Mouse (Mus musculus) neural tube, embryonic 14.5 days (tissue): ENCODE results near the gene Cadm4. TPM values are rescaled to one million over a fixed set of nuclear protein-coding genes. Genes with fewer than 3 reads are reported as not detected.

ENCODE experiments used
- ATAC-seq: fragments of 200-750 bp; cut with Nextera tagmentation; 2 replicates; pipeline ENCODE4 v1.8.0; 2017; ENCODE audit warnings: low read depth, mild to moderate bottlenecking, moderate TSS enrichment, moderate library complexity
- H3K27ac ChIP-seq: fragments of 300-500 bp; sonication (generic); 2 replicates; pipeline ENCODE4 v1.5.1; 2014; ENCODE audit warnings: low read depth, mild to moderate bottlenecking, control low read depth, low read length, moderate library complexity, mixed read lengths
- H3K27me3 ChIP-seq: fragments of 300-500 bp; sonication (generic); 2 replicates; pipeline ENCODE4 v1.6.1; 2014; ENCODE audit warnings: low read length; ENCODE audit not compliant: control insufficient read depth, insufficient read depth
- H3K36me3 ChIP-seq: fragments of 300-500 bp; sonication (generic); 2 replicates; pipeline ENCODE4 v1.6.1; 2014; ENCODE audit warnings: low read length, mixed read lengths; ENCODE audit not compliant: control insufficient read depth, insufficient read depth
- H3K4me1 ChIP-seq: fragments of 300-500 bp; sonication (generic); 2 replicates; pipeline ENCODE4 v1.6.1; 2014; ENCODE audit warnings: low read length; ENCODE audit not compliant: control insufficient read depth, insufficient read depth
- H3K4me2 ChIP-seq: fragments of 300-500 bp; sonication (generic); 2 replicates; pipeline ENCODE4 v1.6.1; 2014; ENCODE audit warnings: mild to moderate bottlenecking, low read depth, low read length, control low read depth
- H3K4me3 ChIP-seq: fragments of 300-500 bp; sonication (generic); 2 replicates; pipeline ENCODE4 v1.5.1; 2014; ENCODE audit warnings: low read depth, low read length, control low read depth, mixed read lengths
- H3K9ac ChIP-seq: fragments of 300-500 bp; sonication (generic); replicated peaks from 2 replicates; pipeline ENCODE4 v1.6.1; 2014; ENCODE audit warnings: low read depth, mild to moderate bottlenecking, control low read depth, low read length, mixed read lengths
- H3K9me3 ChIP-seq: fragments of 300-500 bp; sonication (generic); 2 replicates; pipeline ENCODE4 v1.6.1; 2016; ENCODE audit warnings: low read length; ENCODE audit not compliant: control insufficient read depth
- WGBS: fragments of 180-500 bp; shearing (Covaris S2); extraction: QIAGEN DNeasy Blood & Tissue Kit; methylation state at CpG from one replicate; pipeline ENCODE4 v1.1.7; 2014; 5-methylcytosine and 5-hydroxymethylcytosine counted together
- polyA plus RNA-seq: library from polyadenylated mRNA; unstranded; fragments of >200 nt; fragmentation: Nextera tagmentation; extraction: Ambion mirVana; gene quantifications from 2 replicates; pipeline ENCODE4 v1.2.1, GENCODE M21; 2014

The Cadm4 gene
- polyA plus RNA-seq, 1 experiment from 2014 or later: 22.6 TPM

DNA sequence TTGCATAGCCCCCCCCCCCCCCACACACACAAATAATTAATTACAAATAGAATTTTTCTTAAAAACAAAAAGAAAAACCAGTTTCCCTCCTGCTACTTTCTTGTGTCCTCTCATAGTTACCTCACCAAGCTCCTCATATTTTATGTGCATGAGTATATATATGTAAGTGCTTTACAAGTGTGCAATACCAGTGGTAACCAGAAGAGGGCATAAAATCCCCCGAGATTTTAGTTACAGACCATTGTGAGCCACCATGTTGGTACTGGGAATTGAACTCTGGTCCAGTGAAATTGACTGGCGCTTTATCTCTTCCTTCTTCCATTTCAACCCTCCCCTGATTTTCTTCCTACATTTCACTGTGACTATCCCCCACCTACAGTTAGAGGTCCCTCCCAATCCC lies 62.7 kb downstream of the Cadm4 start:
- H3K9ac ChIP-seq: no peak overlapping the region
- H3K27ac ChIP-seq: no peak overlapping the region
- WGBS: 90% methylated on average over 2 of the region's 2 CpGs
- ATAC-seq: no peak
- H3K4me1 ChIP-seq: peaks cover 8% of the 10 kb centered on the region; the same call in 1 of the 2 replicates
- no peak overlapping the region for H3K4me3 ChIP-seq
- H3K36me3 ChIP-seq: no peaks in the 10 kb centered on the region
- H3K4me2 ChIP-seq: no peak overlapping the region
- H3K9me3 ChIP-seq: no peaks in the 10 kb centered on the region
- H3K27me3 ChIP-seq: no peaks in the 10 kb centered on the region

DNA sequence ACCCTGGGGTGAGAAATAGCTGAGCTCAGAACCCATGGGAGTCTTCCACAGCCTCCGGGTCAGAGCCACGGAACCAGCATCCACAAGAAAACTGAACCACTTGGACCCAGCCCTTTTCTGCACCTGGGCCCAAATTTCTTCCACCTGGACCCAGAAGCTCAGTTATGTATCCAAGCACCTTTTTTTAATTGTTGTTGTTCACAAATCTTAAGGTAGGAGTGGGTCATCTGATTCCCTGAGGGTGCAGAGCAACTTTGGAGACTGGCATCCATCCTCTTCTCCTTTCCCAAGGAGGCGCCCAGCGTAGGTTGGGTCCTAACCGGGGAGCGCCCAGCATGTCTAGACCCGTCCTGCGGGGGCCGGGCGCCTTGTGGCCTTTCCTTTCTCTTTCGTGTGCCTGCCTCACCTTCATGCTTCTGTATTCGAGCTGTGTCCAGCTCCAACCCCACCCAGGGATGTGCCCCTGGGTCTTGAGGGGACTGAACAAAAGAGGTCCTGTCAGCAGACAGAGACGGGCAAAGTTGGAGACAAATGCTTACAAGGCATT lies 64.3 kb downstream of the Cadm4 start, which contains the start of the genes Pinlyp and Xrcc1:
Gene Pinlyp (minus strand): TSS at position 51 of the 547 bp plus-strand sequence.
Gene Xrcc1 (plus strand): TSS at position 222 of the 547 bp plus-strand sequence.
- no peaks in the 10 kb centered on the region for H3K9me3 ChIP-seq
- H3K27me3 ChIP-seq: no peaks in the 10 kb centered on the region
- H3K4me1 ChIP-seq: peaks cover 8% of the 10 kb centered on the region; the same call in 1 of the 2 replicates
- H3K4me3 ChIP-seq: peak within 1 kb of the TSS; percentile 78
- H3K9ac ChIP-seq: peak within 1 kb of the TSS; percentile 79
- ATAC-seq: peak; percentile 20
- 32% methylated on average over 13 of the region's 13 CpGs for WGBS
- peak within 1 kb of the TSS; percentile 61 for H3K4me2 ChIP-seq
- H3K36me3 ChIP-seq: no peaks in the 10 kb centered on the region
- H3K27ac ChIP-seq: peak within 1 kb of the TSS; percentile 62

- Histone ChIP-seq H3K27ac (peak overlapping the region; percentile 62), H3K36me3 (no peaks in the 10 kb centered on the region), H3K27me3 (no peaks in the 10 kb centered on the region), H3K4me2 (peak overlapping the region; percentile 61), H3K9me3 (no peaks in the 10 kb centered on the region), H3K4me3 (peak overlapping the region; percentile 78), H3K4me1 (peaks cover 8% of the 10 kb centered on the region; the same call in 1 of the 2 replicates), H3K9ac (peak overlapping the region; percentile 79)
- WGBS: under 1% methylated on average over 57 of the region's 57 CpGs
- peak; percentile 97 for ATAC-seq
Observed at GRCm38 (mm10) chr7:24546634-24547389, 65.0 kb downstream of the Cadm4 start.

- H3K4me3 ChIP-seq: peak overlapping the region; percentile 78
- no peak for ATAC-seq
Observed at GRCm38 (mm10) chr7:24547534-24548036, 65.8 kb downstream of the Cadm4 start.

GRCm38 (mm10) chr7:24551985-24552759 lies 70.3 kb downstream of the Cadm4 start:
- H3K36me3 ChIP-seq: peaks cover 4% of the 10 kb centered on the region; the same call in 1 of the 2 replicates
- no peak overlapping the region for H3K4me3 ChIP-seq
- H3K27me3 ChIP-seq: no peaks in the 10 kb centered on the region
- H3K9ac ChIP-seq: no peak overlapping the region
- peaks cover 5% of the 10 kb centered on the region; the same call in 1 of the 2 replicates for H3K4me1 ChIP-seq
- no peak overlapping the region for H3K27ac ChIP-seq
- H3K9me3 ChIP-seq: no peaks in the 10 kb centered on the region
- ATAC-seq: no peak
- no peak overlapping the region for H3K4me2 ChIP-seq
- WGBS: 85% methylated on average over 12 of the region's 12 CpGs

More at GRCm38 (mm10) chr7:24547534-24548036, 65.8 kb downstream of the Cadm4 start:
- peak overlapping the region; percentile 55; the same call in 1 of the 2 replicates for H3K27ac ChIP-seq
- 34% methylated on average over 13 of the region's 13 CpGs for WGBS
- no peaks in the 10 kb centered on the region for H3K27me3 ChIP-seq
- H3K4me1 ChIP-seq: peaks cover 8% of the 10 kb centered on the region; the same call in 1 of the 2 replicates
- no peaks in the 10 kb centered on the region for H3K9me3 ChIP-seq
- H3K4me2 ChIP-seq: peak overlapping the region; percentile 61
- H3K36me3 ChIP-seq: no peaks in the 10 kb centered on the region
- peak overlapping the region; percentile 79 for H3K9ac ChIP-seq

Other genes with a start within 250 kb of the Cadm4 start
- gene Zfp109, start 244.5 kb upstream of the Cadm4 start, polyA plus RNA-seq: 3.8 and 4.5 TPM in 2 replicates
- gene Zfp108, start 227.2 kb upstream of the Cadm4 start, polyA plus RNA-seq: 7.0 and 7.2 TPM in 2 replicates
- 6.4 and 8.9 TPM in 2 replicates for gene Zfp93, start 211.6 kb upstream of the Cadm4 start, polyA plus RNA-seq
- gene Zfp61, start 180.8 kb upstream of the Cadm4 start, polyA plus RNA-seq: 37.3 and 39.6 TPM in 2 replicates
- gene Zfp94, start 165.4 kb upstream of the Cadm4 start, polyA plus RNA-seq: 19.2 and 24.2 TPM in 2 replicates
- 0.32 and 0.99 TPM in 2 replicates for gene Tescl, start 148.1 kb upstream of the Cadm4 start, polyA plus RNA-seq
- not detected in 2 replicates for gene Lypd5, start 132.8 kb upstream of the Cadm4 start, polyA plus RNA-seq
- gene Kcnn4, start 111.8 kb upstream of the Cadm4 start, polyA plus RNA-seq: 2.0 and 2.1 TPM in 2 replicates
- 32.9 and 34.9 TPM in 2 replicates for gene Smg9, start 82.4 kb upstream of the Cadm4 start, polyA plus RNA-seq
- not detected in 2 replicates for gene Irgc1, start 29.7 kb upstream of the Cadm4 start, polyA plus RNA-seq
- gene Plaur, start 19.5 kb upstream of the Cadm4 start, polyA plus RNA-seq: 0.81 and 1.6 TPM in 2 replicates
- gene Zfp428, start 25.0 kb downstream of the Cadm4 start, polyA plus RNA-seq: 165 and 211 TPM in 2 replicates
- 1.6 and 2.2 TPM in 2 replicates for gene AC161166.1, start 30.4 kb downstream of the Cadm4 start, polyA plus RNA-seq
- 21.5 and 27.0 TPM in 2 replicates for gene Irgq, start 48.7 kb downstream of the Cadm4 start, polyA plus RNA-seq
- gene Pinlyp, start 64.1 kb downstream of the Cadm4 start, polyA plus RNA-seq: not detected in 2 replicates
- 54.1 and 57.4 TPM in 2 replicates for gene Xrcc1, start 64.3 kb downstream of the Cadm4 start, polyA plus RNA-seq
- 26.4 and 27.9 TPM in 2 replicates for gene Ethe1, start 105.5 kb downstream of the Cadm4 start, polyA plus RNA-seq
- 8.5 and 9.4 TPM in 2 replicates for gene Zfp575, start 105.6 kb downstream of the Cadm4 start, polyA plus RNA-seq
- not detected in 2 replicates for gene Phldb3, start 128.7 kb downstream of the Cadm4 start, polyA plus RNA-seq
- gene Lypd3, start 154.5 kb downstream of the Cadm4 start, polyA plus RNA-seq: 0.16 TPM in 1 of 2 replicates, not detected in the other
- gene Tex101, start 194.7 kb downstream of the Cadm4 start, polyA plus RNA-seq: not detected in 2 replicates
- gene BC049730, start 227.2 kb downstream of the Cadm4 start, polyA plus RNA-seq: not detected in 2 replicates
- not detected in 2 replicates for gene Gm4763, start 244.9 kb downstream of the Cadm4 start, polyA plus RNA-seq